Mouse (Mus musculus) megakaryocyte-erythroid progenitor cell, adult 5 weeks (primary cell): ENCODE data around the gene Kif20b. TPM values are rescaled to one million over a fixed set of nuclear protein-coding genes. Genes with fewer than 3 reads are reported as not detected.

ENCODE experiments used
- polyA plus RNA-seq: library from polyadenylated mRNA; stranded (reverse); fragments of >175 nt; gene quantifications from 2 replicates; pipeline ENCODE4 v1.2.3, GENCODE M21; 2012

Kif20b gene
- 6.7 and 10.0 TPM in 2 replicates for polyA plus RNA-seq

GRCm38 (mm10) chr19:34921652-34922602 lies at the start of gene Kif20b:
Gene Kif20b (plus strand): TSS chr19:34922361.

DNA sequence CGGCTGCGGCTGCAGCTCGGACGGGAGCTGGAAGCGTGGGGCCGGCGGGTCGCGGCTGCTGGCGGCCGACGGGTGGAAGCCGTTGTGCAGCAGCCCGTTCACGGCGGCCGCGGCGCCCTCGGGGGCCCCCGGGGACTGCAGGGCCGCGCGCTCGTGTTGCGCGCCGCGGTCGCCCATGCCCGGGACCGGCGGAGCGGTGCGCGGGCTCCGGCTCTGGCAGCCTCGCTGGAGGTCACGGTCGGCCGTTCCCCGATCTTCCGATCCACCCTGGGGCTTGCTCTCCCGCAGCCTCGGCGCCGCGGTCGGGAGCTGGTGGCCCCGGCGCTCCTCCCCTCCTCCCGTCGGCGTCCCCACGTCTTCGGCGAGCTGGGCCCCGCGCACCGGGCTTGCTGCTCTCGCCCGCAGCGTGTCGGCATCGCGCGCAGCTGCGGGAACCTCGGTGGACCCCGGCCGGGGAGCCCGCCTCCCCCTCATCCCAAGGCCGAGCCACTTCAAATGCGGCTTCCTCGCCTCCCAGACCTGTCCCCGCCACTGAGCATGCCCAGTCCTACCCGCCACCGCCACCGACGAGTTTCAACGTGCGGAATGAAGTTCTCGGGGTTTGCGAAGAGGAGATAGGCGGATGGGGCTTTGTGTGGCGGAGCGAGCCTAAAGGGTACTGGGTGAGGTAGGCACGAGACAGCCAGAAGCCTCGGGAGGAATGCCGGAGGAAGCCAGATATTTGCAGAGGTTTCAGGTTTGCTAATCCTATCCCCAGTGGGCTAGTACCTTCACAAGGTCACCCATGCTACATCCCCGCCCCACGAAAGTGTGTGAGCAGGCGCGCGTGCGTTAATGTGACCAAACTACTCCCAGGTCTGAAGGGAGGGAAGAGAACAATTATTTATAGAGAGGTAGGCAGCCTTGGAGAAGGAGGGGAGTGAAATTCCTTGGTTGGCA lies 43.3 kb upstream of the Kif20b start, which contains the start of gene Pank1:
TSS of gene Pank1 (minus strand) at position 853 of the 939 bp plus-strand sequence.

Other genes starting within 250 kb of the Kif20b start
- gene Slc16a12, start 175.1 kb upstream of the Kif20b start, polyA plus RNA-seq = 0.02 and 0.06 TPM in 2 replicates
- 2.6 and 3.8 TPM in 2 replicates for gene Pank1, start 42.9 kb upstream of the Kif20b start, polyA plus RNA-seq